Mouse (Mus musculus): ENCODE results near the gene Cep162. TPM values are rescaled to one million over a fixed set of nuclear protein-coding genes. Genes with fewer than 3 reads are reported as not detected.

The Cep162 gene
- 1 to 10 TPM; 3.3 to 3.7 TPM for total RNA-seq (2023)

GRCm38 (mm10) chr9:87254903-87255695, at the start of gene Cep162:
Gene Cep162 (minus strand): TSS chr9:87255536.

GRCm38 (mm10) chr9:87144106-87144505, 111.2 kb downstream of the Cep162 start, which contains the start of gene Mrap2:
Gene Mrap2 (plus strand): TSS chr9:87144306.

Other genes with a start within 250 kb of the Cep162 start
- not detected for gene Ripply2, start 240.0 kb downstream of the Cep162 start, total RNA-seq (2023)
- gene Cyb5r4, start 233.5 kb downstream of the Cep162 start, total RNA-seq (2023), result 100 to 1,000 TPM; 119 to 136 TPM
- gene Mrap2, start 111.2 kb downstream of the Cep162 start, total RNA-seq (2023), result not detected

All from neutrophil, adult 83 days (primary cell).